Mouse (Mus musculus) hindbrain, embryonic 10.5 days (tissue): ENCODE results near the gene Haspin. TPM values are rescaled to one million over a fixed set of nuclear protein-coding genes. Genes with fewer than 3 reads are reported as not detected.

Experiments used
- DNase-seq: peaks from one replicate; pipeline ENCODE4 v3.0.0-alpha.2; 2017; ENCODE audit warnings: low spot score
- H3K27ac ChIP-seq: fragments of 300-500 bp; sonication (generic); 2 replicates; pipeline ENCODE4 v1.5.1; 2016; ENCODE audit warnings: mild to moderate bottlenecking, moderate library complexity
- H3K27me3 ChIP-seq: fragments of 300-500 bp; sonication (generic); 2 replicates; pipeline ENCODE4 v1.6.1; 2016; ENCODE audit warnings: mild to moderate bottlenecking; ENCODE audit not compliant: poor library complexity, insufficient read depth, severe bottlenecking
- H3K36me3 ChIP-seq: fragments of 300-500 bp; sonication (generic); 2 replicates; pipeline ENCODE4 v1.6.1; 2016; ENCODE audit warnings: mild to moderate bottlenecking, moderate library complexity
- H3K4me1 ChIP-seq: fragments of 300-500 bp; sonication (generic); replicated peaks from 2 replicates; pipeline ENCODE4 v1.6.1; 2016; ENCODE audit warnings: mild to moderate bottlenecking
- H3K4me3 ChIP-seq: fragments of 300-500 bp; sonication (generic); 2 replicates; pipeline ENCODE4 v1.5.1; 2016; ENCODE audit warnings: mild to moderate bottlenecking, moderate library complexity
- H3K9me3 ChIP-seq: fragments of 300-500 bp; sonication (generic); 2 replicates; pipeline ENCODE4 v1.6.1; 2016; ENCODE audit warnings: mild to moderate bottlenecking, moderate library complexity
- WGBS: fragments of 180-500 bp; shearing (Covaris S2); methylation state at CpG from one replicate; pipeline ENCODE4 v1.1.7; 2016; 5-methylcytosine and 5-hydroxymethylcytosine counted together
- polyA plus RNA-seq: library from polyadenylated mRNA; unstranded; fragments of >200 nt; fragmentation: Nextera tagmentation; extraction: Ambion mirVana; gene quantifications from 2 replicates; pipeline ENCODE4 v1.2.1, GENCODE M21; 2016

The Haspin gene
- polyA plus RNA-seq = 19.8 and 24.2 TPM in 2 replicates

DNA sequence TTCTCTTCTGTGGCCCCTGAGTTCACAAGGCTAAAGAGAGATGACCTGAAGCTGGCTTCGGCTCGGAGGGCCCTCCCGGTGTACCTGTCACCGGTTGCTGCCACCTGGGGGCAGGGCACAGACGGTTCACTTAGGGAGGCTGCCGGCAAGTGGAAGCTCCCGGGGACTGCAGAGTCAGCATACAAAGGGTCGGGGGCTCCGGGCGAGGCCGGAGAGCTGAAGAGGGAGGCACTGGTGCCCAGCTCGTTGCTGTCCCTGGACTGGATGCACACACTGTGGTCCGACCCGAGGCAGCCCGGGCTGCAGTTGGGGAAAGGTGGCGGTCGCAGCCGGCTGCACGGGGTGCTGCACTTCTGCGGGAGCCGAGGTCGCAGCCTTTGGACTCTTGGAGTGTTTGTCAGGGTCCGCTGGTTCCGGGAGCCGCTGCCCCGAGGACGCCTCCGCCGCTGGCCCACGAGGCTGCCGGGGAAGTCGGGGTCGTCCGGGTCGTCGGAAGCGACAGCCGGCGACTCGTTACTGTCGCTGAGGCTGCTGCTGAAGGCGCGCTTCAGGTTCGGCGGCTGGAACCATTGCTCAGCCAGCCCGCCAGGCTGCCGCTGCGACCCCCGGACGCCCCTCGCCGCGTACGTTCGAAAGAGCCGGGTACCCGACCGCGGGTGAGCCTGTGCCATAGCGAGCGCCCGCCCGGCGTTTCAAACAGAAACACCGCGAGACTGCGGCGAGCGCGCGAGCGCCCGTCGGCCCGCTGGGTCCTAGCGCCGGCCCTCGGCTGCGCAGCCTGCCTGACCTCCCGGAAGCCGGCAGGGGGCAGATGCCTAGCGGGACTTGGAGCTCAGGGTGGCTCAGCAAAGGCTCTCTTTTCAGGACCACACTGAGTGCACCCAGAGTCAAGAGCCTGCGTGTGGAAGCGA, at the start of gene Haspin:
Gene Haspin, minus strand, starts transcription at position 704 of the 911 bp plus-strand sequence.
- H3K36me3 ChIP-seq = peaks cover 36% of the 10 kb centered on the region
- peak; percentile 94 for DNase-seq
- no peaks in the 10 kb centered on the region for H3K27me3 ChIP-seq
- peak within 1 kb of the TSS; percentile 92 for H3K27ac ChIP-seq
- peaks cover 18% of the 10 kb centered on the region for H3K9me3 ChIP-seq
- H3K4me1 ChIP-seq = peaks cover 44% of the 10 kb centered on the region
- peak within 1 kb of the TSS; percentile 86 for H3K4me3 ChIP-seq
- WGBS = under 1% methylated on average over 84 of the region's 84 CpGs

DNA sequence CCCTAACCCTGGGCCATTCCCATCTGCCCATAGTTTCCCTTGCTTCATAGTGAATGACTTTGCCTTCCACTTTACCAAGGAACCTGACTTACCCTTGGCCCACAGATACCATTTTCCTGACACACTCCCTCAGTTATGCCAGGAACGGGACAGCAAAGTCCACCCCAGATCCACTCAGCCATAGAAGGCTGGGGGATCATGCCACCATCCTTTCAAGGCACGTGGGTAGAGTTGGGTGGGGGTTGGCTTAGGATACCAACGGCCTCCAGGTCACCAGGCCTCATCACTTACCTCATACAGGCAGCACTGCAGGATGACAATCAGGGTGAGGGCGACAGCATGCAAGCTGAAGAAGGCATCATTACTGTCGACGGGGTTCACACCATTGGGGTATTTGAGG, 49.1 kb upstream of the Haspin start:
- Histone ChIP-seq H3K4me3 (no peak overlapping the region), H3K9me3 (no peaks in the 10 kb centered on the region), H3K4me1 (no peaks in the 10 kb centered on the region), H3K27me3 (no peaks in the 10 kb centered on the region), H3K27ac (no peak overlapping the region), H3K36me3 (peaks cover 98% of the 10 kb centered on the region)
- WGBS = 87% methylated on average over 6 of the region's 6 CpGs
- DNase-seq = no peak

DNA sequence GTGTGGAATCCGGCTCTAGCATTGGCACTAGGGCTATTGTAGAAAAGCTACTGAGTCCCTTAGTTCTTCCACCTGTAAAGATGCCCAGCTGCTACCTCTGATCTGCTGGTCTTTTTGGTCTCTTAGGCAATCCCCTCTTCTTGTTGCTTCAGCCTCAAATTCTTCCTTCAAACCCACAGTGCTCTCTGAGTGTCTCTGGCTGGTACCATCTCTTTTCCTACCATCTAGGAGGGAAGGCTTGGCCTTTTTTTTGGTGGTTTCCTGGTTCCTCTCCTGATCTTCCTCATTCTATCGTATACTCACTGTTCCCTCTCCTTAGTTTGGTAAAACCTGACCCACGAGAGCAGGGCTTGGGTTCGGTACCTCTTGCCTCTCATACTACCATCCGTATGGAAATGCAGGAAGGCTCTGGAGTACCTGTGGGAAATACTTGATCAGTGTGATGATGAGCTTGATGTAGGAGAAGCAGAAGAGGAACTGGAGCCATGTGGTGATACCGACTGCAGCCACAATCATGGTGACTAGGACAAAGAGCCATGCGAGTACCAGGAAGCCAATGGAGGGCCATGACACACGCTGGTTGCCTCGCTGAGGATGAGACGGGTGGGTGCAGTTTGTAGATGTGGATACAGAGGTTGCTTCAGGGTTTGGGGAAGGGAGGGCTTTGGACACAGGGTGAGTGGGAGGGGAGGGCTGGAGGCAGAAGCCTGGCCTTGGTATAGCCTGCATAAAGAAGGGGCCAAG, 48.0 kb upstream of the Haspin start:
- DNase-seq = no peak
- Histone ChIP-seq H3K9me3 (no peaks in the 10 kb centered on the region), H3K4me3 (no peak overlapping the region), H3K4me1 (no peaks in the 10 kb centered on the region), H3K27me3 (no peaks in the 10 kb centered on the region), H3K27ac (no peak overlapping the region), H3K36me3 (peaks cover 90% of the 10 kb centered on the region)
- WGBS = 91% methylated on average over 10 of the region's 10 CpGs

DNA sequence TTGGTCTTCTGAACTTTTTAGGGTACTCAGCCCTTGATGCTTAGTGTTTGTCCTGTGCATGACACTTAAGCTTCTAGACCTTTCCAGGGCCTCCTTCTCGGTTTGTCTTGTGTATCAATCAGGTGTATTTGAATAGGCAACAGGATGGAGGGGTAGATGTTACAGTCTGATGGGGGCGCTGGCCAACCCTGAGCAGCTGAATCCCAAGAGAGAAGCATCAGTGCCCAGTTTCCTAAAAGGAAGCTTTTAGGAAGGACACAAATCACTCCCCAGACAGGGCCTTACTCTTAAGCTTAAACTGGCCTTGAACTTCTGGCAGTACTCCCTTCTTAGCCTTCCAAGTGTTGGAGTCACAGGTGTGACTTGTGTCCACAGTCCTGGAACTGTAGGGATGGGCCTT, 39.8 kb upstream of the Haspin start:
- Histone ChIP-seq H3K4me3 (peak overlapping the region; percentile 94), H3K27me3 (no peaks in the 10 kb centered on the region), H3K27ac (peak overlapping the region; percentile 95), H3K4me1 (peaks cover 29% of the 10 kb centered on the region), H3K9me3 (no peaks in the 10 kb centered on the region), H3K36me3 (peaks cover 38% of the 10 kb centered on the region)
- no peak for DNase-seq
- 5% methylated on average over 2 of the region's 2 CpGs for WGBS

DNA sequence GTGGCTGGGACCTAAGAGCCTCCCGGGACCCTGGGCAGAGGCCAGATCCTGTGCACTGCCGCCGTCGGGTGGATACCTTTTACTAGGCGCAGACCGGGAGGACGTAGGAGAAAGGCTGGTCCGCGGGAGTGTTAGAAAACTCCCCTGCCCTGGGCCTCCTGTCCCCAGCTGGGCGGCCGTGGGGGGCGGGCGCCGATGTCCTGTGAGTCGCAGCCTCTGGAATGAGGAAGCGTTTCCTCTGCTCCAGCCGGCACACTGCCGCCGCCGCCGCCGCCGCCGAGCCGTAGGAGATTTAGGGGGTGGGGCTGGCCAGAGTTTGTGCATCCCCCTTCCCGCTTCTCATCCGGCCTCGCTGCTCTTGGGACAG, 39.4 kb upstream of the Haspin start:
- no peaks in the 10 kb centered on the region for H3K9me3 ChIP-seq
- H3K36me3 ChIP-seq = peaks cover 35% of the 10 kb centered on the region
- H3K27me3 ChIP-seq = no peaks in the 10 kb centered on the region
- peaks cover 29% of the 10 kb centered on the region for H3K4me1 ChIP-seq
- peak; percentile 84 for DNase-seq
- H3K27ac ChIP-seq = peak overlapping the region; percentile 95
- H3K4me3 ChIP-seq = peak overlapping the region; percentile 94
- WGBS = under 1% methylated on average over 28 of the region's 28 CpGs

DNA sequence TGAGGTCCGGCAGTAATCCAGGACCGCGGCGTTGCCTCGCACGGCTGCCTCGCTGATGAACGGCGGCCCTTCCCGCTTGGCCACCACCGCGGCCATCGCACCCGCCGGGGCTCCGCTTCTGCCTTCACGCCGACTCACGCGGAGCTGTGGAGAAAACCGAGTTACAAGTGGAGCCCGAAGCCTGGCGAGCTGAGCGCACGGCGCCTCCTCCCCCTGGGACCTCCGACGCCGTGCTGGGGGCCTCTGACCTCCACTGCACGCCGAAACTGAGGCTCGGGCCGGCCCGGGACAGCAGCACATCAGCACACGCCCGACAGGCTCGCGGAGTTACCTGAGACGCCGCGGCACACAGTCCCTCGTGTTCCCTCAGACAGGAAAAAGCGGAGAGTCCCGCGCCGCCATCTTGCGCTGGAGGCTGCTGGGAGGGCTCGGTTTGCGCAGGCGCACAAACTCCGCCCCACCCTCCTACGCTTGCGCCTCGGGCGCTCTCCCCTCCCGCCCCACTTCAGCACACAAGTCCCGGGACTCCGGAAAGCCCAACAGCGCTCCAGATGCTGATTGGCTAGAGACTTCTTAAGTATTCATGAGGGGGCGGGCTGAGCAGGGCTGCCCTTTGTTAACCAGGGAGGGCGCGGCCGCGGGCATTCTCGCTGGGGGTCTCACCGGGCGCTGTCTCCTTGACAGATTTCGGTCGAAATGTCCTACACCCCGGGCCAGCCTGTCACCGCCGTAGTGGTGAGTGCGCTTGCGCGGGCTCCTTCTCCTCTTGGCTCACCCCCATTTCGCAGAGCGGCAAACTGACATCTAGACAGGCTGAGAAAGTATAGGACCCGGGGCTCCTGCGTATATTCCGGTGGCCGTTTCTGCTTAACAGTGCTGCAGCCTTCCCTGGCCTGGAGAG, 38.8 kb upstream of the Haspin start, which contains the start of the genes Emc6 and Tax1bp3:
Gene Emc6, minus strand, starts transcription at position 430 of the 901 bp plus-strand sequence.
Gene Tax1bp3, plus strand, starts transcription at position 476 of the 901 bp plus-strand sequence.
- no peaks in the 10 kb centered on the region for H3K9me3 ChIP-seq
- DNase-seq = peak; percentile 97
- H3K27me3 ChIP-seq = no peaks in the 10 kb centered on the region
- peaks cover 34% of the 10 kb centered on the region for H3K36me3 ChIP-seq
- peak within 1 kb of the TSS; percentile 94 for H3K4me3 ChIP-seq
- peaks cover 29% of the 10 kb centered on the region for H3K4me1 ChIP-seq
- WGBS = under 1% methylated on average over 81 of the region's 81 CpGs
- H3K27ac ChIP-seq = peak within 1 kb of the TSS; percentile 95

DNA sequence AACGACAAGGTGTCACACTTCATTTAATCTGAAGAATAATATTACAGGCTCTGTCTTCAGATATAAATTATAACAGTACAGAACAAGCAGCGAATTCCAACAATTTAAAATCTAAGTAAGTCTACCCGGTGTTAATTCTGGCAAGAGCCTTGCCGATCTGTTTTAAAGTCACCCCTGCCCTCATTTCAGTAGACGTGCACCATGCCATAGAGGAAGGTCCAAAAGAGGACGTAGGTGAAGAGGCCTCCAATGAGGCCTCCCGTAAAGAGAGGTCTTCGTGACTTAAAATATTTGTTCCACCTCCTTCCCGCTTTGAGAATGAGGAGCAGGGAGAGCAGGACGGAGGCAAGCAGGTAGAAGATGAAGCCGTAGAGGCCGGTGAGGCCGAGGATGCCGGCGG, 38.1 kb upstream of the Haspin start:
- Histone ChIP-seq H3K4me1 (peaks cover 29% of the 10 kb centered on the region), H3K9me3 (no peaks in the 10 kb centered on the region), H3K36me3 (peaks cover 41% of the 10 kb centered on the region), H3K4me3 (peak overlapping the region; percentile 94), H3K27ac (peak overlapping the region; percentile 95), H3K27me3 (no peaks in the 10 kb centered on the region)
- 2% methylated on average over 15 of the region's 15 CpGs for WGBS
- DNase-seq = no peak

DNA sequence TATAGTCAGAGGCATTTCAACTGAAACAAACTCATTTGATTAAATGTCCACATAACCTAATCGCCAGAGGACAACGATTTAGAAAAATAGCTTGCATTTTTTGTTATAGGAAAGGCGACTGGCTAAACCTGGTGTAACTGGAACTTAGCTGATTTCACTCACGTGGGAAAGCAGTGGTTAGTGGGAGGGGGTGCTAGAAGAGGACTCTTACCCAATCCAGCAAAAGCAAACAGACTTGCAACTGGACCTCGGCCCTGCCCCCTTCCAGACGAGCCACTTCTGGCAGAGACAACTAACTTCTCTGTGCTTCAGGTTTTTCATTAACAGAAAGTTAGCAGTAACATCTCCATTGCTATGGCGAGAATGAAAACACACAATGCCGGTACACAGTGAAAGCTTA, 37.5 kb upstream of the Haspin start:
- Histone ChIP-seq H3K9me3 (no peaks in the 10 kb centered on the region), H3K4me1 (peaks cover 29% of the 10 kb centered on the region), H3K27me3 (no peaks in the 10 kb centered on the region), H3K27ac (no peak overlapping the region), H3K36me3 (peaks cover 43% of the 10 kb centered on the region), H3K4me3 (peak overlapping the region; percentile 94)
- 49% methylated on average over 8 of the region's 8 CpGs for WGBS
- no peak for DNase-seq

DNA sequence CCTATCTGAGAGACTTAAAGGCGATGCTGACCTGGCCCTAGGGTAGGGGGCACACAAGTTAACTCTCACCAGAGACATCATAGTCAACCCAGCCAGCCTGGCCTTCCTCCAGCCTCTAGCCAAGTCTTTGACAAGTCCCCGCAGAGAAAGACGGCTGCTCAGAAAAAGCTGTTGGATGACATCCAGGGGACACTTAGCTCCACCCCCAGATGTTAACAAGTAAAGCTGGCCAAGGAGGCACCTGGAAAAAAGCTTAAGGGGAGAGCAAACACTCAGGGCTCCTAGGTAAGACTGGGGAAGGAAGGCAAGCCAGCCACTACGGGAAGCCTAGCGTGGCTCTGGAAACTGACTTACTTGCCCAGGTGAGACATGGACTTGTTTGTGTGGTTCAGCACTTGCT, 34.1 kb upstream of the Haspin start:
- no peak overlapping the region for H3K4me3 ChIP-seq
- peaks cover 14% of the 10 kb centered on the region for H3K4me1 ChIP-seq
- WGBS = 77% methylated on average over 5 of the region's 5 CpGs
- H3K27ac ChIP-seq = no peak overlapping the region
- H3K27me3 ChIP-seq = no peaks in the 10 kb centered on the region
- peaks cover 41% of the 10 kb centered on the region for H3K36me3 ChIP-seq
- H3K9me3 ChIP-seq = no peaks in the 10 kb centered on the region
- DNase-seq = no peak

DNA sequence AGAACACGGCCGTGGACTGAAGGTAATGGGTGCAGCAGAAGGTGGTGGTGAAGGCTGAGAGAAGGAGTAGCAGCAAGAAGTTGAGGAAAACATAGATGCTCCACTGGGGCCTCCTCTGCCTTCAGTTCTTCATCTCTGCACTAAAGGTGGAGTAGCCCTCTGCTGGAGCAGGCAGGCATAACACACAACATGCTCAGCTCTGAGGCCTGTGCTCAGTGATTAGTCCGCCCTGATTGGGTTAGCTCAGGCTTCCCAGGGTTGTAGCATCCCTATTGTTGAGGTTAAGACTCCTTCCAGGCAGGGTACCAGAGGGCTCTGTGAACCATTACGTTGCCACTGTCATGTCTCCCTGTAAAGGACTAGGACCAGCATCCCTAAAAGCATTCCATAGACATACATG, 31.1 kb upstream of the Haspin start:
- Histone ChIP-seq H3K4me1 (peaks cover 6% of the 10 kb centered on the region; the same call in 1 of the 2 replicates), H3K36me3 (peaks cover 32% of the 10 kb centered on the region)
- DNase-seq = peak; percentile 69

DNA sequence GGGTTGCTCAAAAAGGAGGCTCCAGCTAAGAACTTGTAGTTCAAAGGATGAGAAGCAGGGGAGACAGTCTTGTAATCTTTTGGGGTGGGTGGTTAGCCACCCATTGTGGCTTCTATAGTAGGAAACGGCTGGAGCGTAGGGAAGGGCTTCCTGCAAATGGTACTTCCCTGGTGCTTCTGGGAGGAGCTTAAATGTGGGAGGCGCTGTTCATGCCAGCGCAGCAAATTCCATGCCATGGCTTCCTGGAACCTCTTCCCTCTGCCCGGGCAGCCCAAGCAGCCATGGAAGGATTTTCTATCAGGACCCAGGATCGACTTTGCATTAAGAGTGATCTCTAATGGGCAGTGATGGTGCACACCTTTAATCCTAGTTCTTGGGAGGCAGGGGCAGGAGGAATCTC, 30.5 kb upstream of the Haspin start:
- Histone ChIP-seq H3K36me3 (peaks cover 25% of the 10 kb centered on the region), H3K27me3 (no peaks in the 10 kb centered on the region), H3K9me3 (no peaks in the 10 kb centered on the region), H3K4me1 (peaks cover 6% of the 10 kb centered on the region; the same call in 1 of the 2 replicates), H3K27ac (no peak overlapping the region), H3K4me3 (no peak overlapping the region)
- no peak for DNase-seq
- 83% methylated on average over 6 of the region's 6 CpGs for WGBS

More for the DNA sequence above, 31.1 kb upstream of the Haspin start:
- WGBS = 47% methylated on average over 4 of the region's 4 CpGs
- H3K9me3 ChIP-seq = no peaks in the 10 kb centered on the region
- H3K27ac ChIP-seq = no peak overlapping the region
- no peak overlapping the region for H3K4me3 ChIP-seq
- no peaks in the 10 kb centered on the region for H3K27me3 ChIP-seq

DNA sequence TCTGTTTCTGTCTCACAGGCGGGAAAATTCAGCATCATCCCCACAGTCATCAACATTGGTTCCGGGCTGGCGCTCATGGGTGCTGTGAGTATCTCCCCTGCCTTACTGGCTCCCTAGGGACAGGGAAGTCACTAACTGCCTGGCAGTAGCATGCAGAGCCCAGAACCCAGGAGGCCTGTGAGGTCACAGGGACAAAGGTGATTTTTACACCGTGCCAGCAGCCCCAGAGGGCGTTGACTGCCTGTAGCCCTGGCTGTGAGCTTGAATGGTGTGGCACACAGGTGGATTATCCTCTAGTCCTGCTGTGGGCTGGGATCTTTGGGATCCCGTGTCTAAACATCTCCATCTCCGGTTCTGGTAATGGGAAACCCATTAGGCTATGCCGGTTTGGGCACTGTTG, 30.0 kb upstream of the Haspin start:
- H3K4me3 ChIP-seq = no peak overlapping the region
- H3K9me3 ChIP-seq = no peaks in the 10 kb centered on the region
- H3K27ac ChIP-seq = no peak overlapping the region
- no peak for DNase-seq
- H3K36me3 ChIP-seq = peaks cover 20% of the 10 kb centered on the region
- 86% methylated on average over 8 of the region's 8 CpGs for WGBS
- no peaks in the 10 kb centered on the region for H3K27me3 ChIP-seq
- H3K4me1 ChIP-seq = peaks cover 6% of the 10 kb centered on the region; the same call in 1 of the 2 replicates
